Mouse (Mus musculus): ENCODE data around the gene Haao. TPM values are rescaled to one million over a fixed set of nuclear protein-coding genes. Genes with fewer than 3 reads are reported as not detected.

The Haao gene
- polyA plus RNA-seq, 1 experiment from 2014 or later, result 6.3 TPM

DNA sequence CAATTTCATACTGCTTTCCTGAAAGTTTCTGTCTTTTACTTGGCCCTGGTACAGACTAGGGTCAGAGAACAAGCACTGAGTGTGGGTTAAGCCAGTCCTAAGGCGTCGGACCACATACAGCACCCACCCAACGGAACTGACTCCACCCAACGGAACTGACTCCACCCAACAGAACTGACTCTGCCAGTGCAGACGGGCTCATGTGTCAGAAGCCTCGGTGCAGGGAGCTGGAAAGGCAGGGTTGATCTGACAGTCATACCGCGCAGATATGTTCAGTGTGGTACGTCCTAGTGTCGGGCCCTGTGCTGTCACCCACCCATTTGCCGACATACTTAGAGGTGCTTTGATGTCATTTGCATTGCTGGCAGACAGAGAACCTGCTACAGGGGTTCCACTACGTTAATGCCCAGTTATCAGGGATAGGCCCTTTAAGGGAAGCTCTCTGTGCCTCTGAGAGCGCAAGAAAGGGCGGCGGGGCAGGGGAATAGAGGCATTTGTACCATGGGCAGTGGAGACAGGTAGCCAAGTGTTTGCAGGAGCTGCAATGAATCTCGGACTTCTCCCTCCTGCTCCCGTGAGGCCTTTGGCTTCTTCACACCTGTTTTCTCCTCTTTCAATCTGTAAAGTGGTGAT, 38.5 kb downstream of the Haao start:
- Histone ChIP-seq H3K4me1 (replicated peaks; ENCODE audit: insufficient read depth, low read length) (no peaks in the 10 kb centered on the region), H3K36me3 (ENCODE audit: insufficient read depth, low read length) (peaks cover 24% of the 10 kb centered on the region; the same call in 1 of the 2 replicates), H3K27me3 (ENCODE audit: insufficient read depth, low read length) (no peaks in the 10 kb centered on the region), H3K4me2 (ENCODE audit: low read length) (no peak overlapping the region), H3K9ac (ENCODE audit: low read depth, low read length) (no peak overlapping the region), H3K9me3 (replicated peaks; ENCODE audit: low read length) (no peaks in the 10 kb centered on the region), H3K4me3 (replicated peaks; ENCODE audit: low read depth, low read length) (no peak overlapping the region), H3K27ac (no peak overlapping the region)
- DNase-seq (ENCODE audit: low spot score) (no peak), ATAC-seq (replicated peaks; ENCODE audit: low FRiP score, low read depth) (no peak)
- 80% methylated on average over 17 of the region's 17 CpGs for WGBS
- TF ChIP-seq CTCF (IDR thresholded peaks at IDR 0.05; ENCODE audit: low read depth), result no peak

DNA sequence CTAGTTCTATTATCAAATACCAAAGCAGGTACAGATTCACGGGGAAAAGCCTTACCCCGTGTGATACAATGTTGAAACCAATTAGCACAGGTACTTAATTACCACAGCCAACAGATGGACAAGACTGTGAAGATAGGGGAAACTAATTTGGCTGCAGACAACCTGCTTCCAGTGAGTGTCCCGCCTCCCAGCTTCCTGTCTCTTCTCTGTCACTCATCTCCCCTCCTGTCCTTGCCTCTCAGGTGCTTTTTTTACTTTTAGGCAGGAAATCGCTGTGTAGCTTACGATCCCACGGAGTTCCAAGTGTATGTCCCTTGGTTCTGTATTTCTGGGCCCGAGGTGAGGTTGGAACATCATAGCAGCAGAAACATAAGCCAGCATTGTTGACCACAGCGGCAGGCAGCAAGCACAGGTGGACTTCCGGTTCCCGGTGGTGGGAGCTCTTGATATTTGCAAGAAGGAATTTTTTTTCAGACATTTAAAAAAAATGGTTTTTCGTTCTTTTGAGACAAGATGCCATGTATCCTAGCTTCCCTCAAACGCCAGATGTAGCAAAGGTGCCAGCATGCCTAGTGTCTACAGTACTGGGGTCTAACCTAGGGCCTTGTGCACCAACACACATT, 39.2 kb downstream of the Haao start:
- TF ChIP-seq CTCF (IDR thresholded peaks at IDR 0.05; ENCODE audit: low read depth), result no peak
- H3K27ac ChIP-seq, result no peak overlapping the region
- no peaks in the 10 kb centered on the region for H3K27me3 ChIP-seq (ENCODE audit: insufficient read depth, low read length)
- no peaks in the 10 kb centered on the region for H3K9me3 ChIP-seq (replicated peaks; ENCODE audit: low read length)
- ATAC-seq (replicated peaks; ENCODE audit: low FRiP score, low read depth), result no peak
- H3K4me1 ChIP-seq (replicated peaks; ENCODE audit: insufficient read depth, low read length), result no peaks in the 10 kb centered on the region
- no peak overlapping the region for H3K4me2 ChIP-seq (ENCODE audit: low read length)
- no peak for DNase-seq (ENCODE audit: low spot score)
- no peak overlapping the region for H3K9ac ChIP-seq (ENCODE audit: low read depth, low read length)
- peaks cover 28% of the 10 kb centered on the region; the same call in 1 of the 2 replicates for H3K36me3 ChIP-seq (ENCODE audit: insufficient read depth, low read length)
- H3K4me3 ChIP-seq (replicated peaks; ENCODE audit: low read depth, low read length), result no peak overlapping the region
- 90% methylated on average over 12 of the region's 12 CpGs for WGBS

DNA sequence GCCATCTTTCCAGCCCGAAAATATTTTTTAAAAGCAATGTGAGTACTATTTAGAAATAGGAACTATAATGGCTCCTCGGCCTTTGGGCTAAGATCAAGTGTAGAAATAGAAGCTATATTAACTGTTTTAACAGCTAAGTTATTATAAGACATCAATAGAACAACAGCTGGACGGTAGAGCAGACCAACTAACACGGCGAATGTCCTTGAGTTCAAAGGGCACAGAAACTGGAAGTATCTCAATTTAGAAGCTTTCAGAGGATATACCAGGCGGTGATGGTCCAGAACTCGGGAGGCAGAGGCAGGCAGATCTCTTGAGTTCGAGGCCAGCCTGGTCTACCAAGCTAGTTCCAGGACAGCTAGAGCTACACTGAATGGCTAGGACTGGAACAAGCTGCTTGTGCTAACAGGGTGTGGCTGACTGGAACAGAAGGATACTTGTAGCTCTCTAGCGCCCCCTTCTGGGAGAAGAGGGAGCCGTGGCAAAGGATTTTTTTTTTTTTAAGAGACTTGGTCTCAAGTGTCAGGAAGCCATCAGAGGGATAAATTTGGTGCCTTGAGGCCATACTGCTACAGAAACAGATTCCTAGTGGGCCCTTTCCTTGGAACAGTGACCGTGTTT, 39.9 kb downstream of the Haao start:
- Histone ChIP-seq H3K27me3 (ENCODE audit: insufficient read depth, low read length) (no peaks in the 10 kb centered on the region), H3K27ac (no peak overlapping the region), H3K36me3 (ENCODE audit: insufficient read depth, low read length) (peaks cover 31% of the 10 kb centered on the region; the same call in 1 of the 2 replicates), H3K9me3 (replicated peaks; ENCODE audit: low read length) (no peaks in the 10 kb centered on the region), H3K4me1 (replicated peaks; ENCODE audit: insufficient read depth, low read length) (no peaks in the 10 kb centered on the region), H3K4me3 (replicated peaks; ENCODE audit: low read depth, low read length) (no peak overlapping the region), H3K4me2 (ENCODE audit: low read length) (no peak overlapping the region), H3K9ac (ENCODE audit: low read depth, low read length) (no peak overlapping the region)
- ATAC-seq (replicated peaks; ENCODE audit: low FRiP score, low read depth), result no peak
- peak; percentile 69 for TF ChIP-seq CTCF (IDR thresholded peaks at IDR 0.05; ENCODE audit: low read depth)
- peak; percentile 69 for DNase-seq (ENCODE audit: low spot score)
- WGBS, result 73% methylated on average over 11 of the region's 11 CpGs

DNA sequence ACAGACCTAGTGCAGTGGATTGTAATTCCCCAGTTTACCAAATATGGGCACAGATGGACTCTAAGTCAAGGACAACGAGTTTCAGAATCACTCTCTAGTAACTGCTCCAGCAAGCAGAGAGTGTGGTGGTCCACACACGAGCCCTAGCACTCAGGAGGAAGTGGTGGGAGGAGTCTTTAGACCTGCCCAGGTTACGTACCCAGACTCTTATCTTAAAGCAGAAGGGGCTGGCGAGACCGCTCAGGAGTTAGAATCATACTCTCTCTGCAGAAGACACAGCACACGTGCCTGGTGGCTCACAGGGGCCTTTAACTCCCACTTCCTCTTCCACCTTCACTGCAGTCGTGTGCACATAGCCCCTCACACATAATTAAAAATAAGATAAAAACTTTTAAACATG, 40.4 kb downstream of the Haao start:
- Histone ChIP-seq H3K9ac (ENCODE audit: low read depth, low read length) (no peak overlapping the region), H3K4me2 (ENCODE audit: low read length) (no peak overlapping the region), H3K36me3 (ENCODE audit: insufficient read depth, low read length) (peaks cover 29% of the 10 kb centered on the region; the same call in 1 of the 2 replicates), H3K9me3 (replicated peaks; ENCODE audit: low read length) (no peaks in the 10 kb centered on the region), H3K27me3 (ENCODE audit: insufficient read depth, low read length) (no peaks in the 10 kb centered on the region), H3K4me3 (replicated peaks; ENCODE audit: low read depth, low read length) (no peak overlapping the region), H3K4me1 (replicated peaks; ENCODE audit: insufficient read depth, low read length) (no peaks in the 10 kb centered on the region), H3K27ac (no peak overlapping the region)
- DNase-seq (ENCODE audit: low spot score) (no peak), ATAC-seq (replicated peaks; ENCODE audit: low FRiP score, low read depth) (no peak)
- WGBS, result 66% methylated on average over 7 of the region's 7 CpGs
- no peak for TF ChIP-seq CTCF (IDR thresholded peaks at IDR 0.05; ENCODE audit: low read depth)

DNA sequence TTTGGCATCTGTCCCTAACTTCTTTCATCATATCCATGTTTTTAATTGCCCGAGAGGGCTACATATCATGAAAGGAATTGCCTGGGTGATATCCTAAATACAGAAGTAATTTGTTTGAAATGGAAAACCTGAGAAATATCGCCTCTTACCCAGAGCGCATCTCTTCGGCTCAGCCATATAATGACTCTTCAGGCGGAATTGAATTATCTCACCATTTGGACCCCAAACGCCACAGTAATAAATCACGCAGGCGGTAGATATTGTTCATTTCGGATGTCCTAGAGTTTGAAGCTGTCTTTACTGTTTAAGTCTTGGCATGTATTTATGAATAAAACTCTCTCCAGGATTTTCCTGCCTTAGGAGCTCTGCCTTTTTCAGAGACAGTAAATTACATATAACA, 42.7 kb downstream of the Haao start:
- 84% methylated on average over 9 of the region's 9 CpGs for WGBS
- H3K27me3 ChIP-seq (ENCODE audit: insufficient read depth, low read length), result no peaks in the 10 kb centered on the region
- H3K4me2 ChIP-seq (ENCODE audit: low read length), result no peak overlapping the region
- DNase-seq (ENCODE audit: low spot score), result no peak
- H3K4me3 ChIP-seq (replicated peaks; ENCODE audit: low read depth, low read length), result no peak overlapping the region
- no peaks in the 10 kb centered on the region for H3K4me1 ChIP-seq (replicated peaks; ENCODE audit: insufficient read depth, low read length)
- H3K27ac ChIP-seq, result no peak overlapping the region
- peaks cover 27% of the 10 kb centered on the region; the same call in 1 of the 2 replicates for H3K36me3 ChIP-seq (ENCODE audit: insufficient read depth, low read length)
- no peak overlapping the region for H3K9ac ChIP-seq (ENCODE audit: low read depth, low read length)
- TF ChIP-seq CTCF (IDR thresholded peaks at IDR 0.05; ENCODE audit: low read depth), result no peak
- H3K9me3 ChIP-seq (replicated peaks; ENCODE audit: low read length), result no peaks in the 10 kb centered on the region
- ATAC-seq (replicated peaks; ENCODE audit: low FRiP score, low read depth), result no peak

DNA sequence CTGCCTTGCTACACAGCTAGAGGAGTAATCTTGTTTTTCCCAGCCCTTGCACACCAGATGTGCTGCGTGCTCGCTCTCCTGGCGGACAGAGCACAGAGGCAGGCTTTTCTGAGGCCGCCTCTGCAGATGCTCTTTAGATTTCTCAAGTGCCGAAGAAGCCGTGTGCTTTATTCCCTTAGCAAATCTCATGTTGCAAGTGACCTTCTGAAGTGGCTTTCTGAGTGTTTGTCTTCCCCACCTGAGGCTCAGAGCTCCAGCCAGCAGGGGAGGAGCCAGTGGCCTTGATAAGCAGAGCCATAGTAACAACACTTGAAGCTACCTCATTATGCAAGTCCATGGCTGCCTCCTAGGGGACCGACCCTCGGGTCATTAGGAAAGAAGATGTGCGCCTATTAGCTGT, 43.8 kb downstream of the Haao start:
- ATAC-seq (replicated peaks; ENCODE audit: low FRiP score, low read depth) (no peak), DNase-seq (ENCODE audit: low spot score) (no peak)
- 83% methylated on average over 9 of the region's 9 CpGs for WGBS
- Histone ChIP-seq H3K4me2 (ENCODE audit: low read length) (no peak overlapping the region), H3K4me1 (replicated peaks; ENCODE audit: insufficient read depth, low read length) (no peaks in the 10 kb centered on the region), H3K9ac (ENCODE audit: low read depth, low read length) (no peak overlapping the region), H3K27ac (no peak overlapping the region), H3K27me3 (ENCODE audit: insufficient read depth, low read length) (no peaks in the 10 kb centered on the region), H3K36me3 (ENCODE audit: insufficient read depth, low read length) (0 out of 2 replicates have a peak, but pooled peaks cover 27% of the 10 kb centered on the region), H3K4me3 (replicated peaks; ENCODE audit: low read depth, low read length) (no peak overlapping the region), H3K9me3 (replicated peaks; ENCODE audit: low read length) (no peaks in the 10 kb centered on the region)
- TF ChIP-seq CTCF (IDR thresholded peaks at IDR 0.05; ENCODE audit: low read depth), result no peak
